Mouse (Mus musculus): Measurements from ENCODE around the gene Nfkb1. TPM values are rescaled to one million over a fixed set of nuclear protein-coding genes. Genes with fewer than 3 reads are reported as not detected.

Nfkb1 gene
- total RNA-seq, 4 experiments from 2014 or later, result 30.5 to 35.1 (median 32.8) TPM

DNA sequence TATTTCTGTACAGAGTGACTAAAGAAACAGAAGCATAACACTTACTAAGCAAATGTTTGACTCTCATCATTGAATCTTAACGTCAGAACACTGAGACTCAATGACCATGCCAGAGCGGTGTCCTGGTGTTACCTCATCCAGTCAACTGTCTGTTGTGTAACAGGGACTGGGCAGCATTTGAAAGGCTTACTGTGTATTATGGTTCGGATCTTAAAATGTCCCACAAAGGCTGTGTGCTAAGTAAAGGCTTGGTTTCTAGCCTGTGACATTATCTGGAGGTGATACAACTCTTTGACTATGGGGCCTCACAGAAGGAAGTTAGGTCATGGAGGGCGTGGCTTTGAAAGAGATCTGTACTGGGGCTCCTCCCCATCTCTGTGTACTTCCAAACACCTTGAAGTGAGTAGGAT, 104.9 kb downstream of the Nfkb1 start:
- peak; percentile 65 for DNase-seq (ENCODE audit: low spot score)

DNA sequence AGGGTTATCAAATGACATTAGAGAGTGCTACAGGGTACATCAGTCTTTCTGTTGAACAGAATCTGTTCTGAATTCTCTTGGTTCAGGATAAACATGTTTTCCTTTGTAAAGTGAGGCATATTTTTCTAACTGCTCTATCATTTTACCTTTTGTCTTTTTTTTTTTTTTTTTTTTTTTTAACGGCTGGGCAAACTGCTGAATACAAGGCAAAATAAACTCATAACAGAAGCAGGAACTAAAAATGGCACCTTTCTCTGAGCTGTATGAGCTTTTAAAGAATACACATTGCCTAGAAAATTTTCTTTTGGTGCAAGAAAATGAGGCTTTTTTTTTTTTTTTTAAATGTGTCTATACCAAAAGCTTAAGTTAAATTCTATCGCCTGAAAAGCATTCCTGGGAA, 105.3 kb downstream of the Nfkb1 start:
- no peak for DNase-seq (ENCODE audit: low spot score)

DNA sequence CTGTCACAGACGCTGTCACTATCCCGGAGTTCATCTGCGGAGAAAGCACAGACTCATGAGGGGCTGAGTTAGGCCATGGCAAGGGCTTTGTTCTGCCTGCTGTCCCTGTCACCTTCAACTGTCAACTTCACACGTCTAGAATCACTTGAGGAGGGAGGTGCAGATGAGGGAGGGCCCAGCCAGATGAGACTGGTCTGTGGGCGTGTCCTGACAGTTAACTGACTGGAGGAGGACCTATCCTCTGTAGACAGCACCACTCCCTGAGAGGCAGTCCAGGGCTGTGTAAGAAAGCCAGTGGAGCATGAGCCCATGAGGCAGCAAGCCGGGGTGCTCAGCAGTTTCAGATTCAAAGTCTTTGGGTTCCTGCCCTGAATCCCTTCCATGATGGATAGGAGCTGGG, 105.9 kb downstream of the Nfkb1 start:
- DNase-seq (ENCODE audit: low spot score), result peak; percentile 56

DNA sequence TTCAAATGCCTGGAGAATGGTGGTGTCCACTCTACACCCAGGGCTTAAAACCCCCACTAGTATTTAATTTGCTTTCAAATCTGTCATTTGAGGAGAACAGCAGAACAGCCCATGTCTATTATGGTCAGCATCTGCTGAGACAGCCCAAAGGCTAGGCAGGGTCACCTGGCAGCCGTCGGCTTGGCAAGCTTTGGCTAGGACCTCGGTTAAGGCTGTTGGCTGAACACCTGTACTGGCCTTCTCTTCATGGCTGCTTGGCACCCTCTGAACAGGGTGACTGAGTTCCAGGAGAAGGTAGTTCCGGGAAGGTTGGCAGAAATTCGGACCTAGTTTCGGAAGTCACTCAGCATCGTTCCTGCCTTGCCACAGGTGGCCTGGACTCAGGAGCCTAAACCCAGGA, 109.1 kb downstream of the Nfkb1 start:
- no peak for DNase-seq (ENCODE audit: low spot score)

DNA sequence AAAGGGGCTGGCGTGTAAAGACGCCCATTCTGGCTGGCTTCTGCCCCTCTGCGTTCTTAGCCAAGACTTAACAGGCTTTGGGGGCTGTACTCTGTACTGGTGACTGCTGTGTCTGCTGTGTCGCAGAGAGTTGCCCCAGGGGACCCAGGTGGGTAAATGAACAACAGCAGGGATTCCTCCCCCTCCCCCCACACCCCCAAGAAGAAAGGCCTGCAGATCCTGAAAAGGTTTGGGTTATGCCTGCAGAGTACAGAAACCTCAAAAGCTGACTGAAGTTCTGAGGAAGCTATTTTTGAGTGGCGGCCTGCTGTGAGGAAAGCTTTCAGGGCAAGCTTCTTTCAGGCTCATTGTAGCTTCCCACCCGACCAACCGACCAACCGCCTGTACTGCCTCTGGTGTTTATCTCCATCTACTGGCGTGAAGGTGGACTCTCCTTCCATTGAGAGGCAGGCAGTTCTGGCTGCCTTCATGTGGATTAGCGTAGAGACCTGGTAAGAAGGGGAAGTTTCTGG, 109.7 kb downstream of the Nfkb1 start:
- DNase-seq (ENCODE audit: low spot score), result peak; percentile 45

DNA sequence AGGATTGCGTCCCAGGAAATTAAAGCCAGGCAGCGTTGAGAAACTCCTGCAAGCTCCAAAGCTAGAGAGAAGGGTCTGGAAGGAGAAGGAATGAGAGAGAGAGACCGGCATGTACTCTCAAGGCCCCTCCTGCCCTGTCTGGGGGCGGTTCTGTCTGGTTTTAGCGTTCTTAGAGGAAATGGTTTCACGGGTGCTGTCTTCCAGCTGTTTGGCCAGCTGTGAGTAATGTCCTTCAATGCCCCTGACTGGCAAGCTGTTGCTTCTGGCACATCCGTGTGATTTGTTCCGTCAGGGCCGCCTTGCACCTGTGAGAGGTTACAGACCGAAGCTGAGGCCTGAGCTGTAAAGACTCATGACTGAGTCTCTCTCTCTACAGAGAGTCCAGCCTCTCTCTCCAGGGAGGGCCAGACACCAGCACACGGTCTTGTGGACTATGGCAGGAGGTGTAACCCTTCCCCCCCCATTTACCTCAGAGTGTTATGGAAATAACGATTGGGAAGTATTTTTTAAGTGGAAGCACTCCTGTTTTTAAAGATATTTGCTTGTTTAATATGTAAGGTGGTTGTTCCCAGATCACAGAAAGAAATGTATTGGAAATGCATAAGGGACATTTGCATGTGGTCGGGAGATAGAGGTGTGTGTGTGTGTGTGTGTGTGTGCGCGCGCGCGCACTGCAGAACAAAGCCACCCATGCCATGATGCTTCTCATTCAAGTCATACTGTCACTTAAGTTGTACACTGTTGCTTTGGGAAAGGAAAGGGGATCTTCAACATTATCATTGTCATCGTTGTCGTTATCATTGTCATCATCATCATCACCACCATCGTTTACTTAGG, 110.7 kb downstream of the Nfkb1 start:
- peak; percentile 55 for DNase-seq (ENCODE audit: low spot score)

DNA sequence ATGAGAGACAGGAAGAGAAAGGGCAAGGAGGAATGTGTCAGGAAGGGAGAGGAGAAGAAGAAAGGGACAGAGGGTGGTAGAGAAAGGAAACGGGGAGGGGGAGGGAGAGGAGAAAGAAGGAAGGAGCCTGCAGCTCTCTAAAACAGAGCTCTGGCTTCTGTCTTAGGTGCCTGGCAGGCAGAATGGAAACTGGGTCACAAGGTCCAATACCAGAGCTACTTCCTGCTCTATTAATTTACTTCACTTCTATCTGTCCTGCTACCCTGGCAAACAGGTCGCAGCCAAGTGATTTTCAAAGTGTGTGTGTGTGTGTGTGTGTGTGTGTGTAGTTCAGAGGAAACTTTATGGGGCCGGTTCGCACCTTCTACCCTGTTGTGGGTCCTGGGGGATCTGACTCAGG, 112.2 kb downstream of the Nfkb1 start:
- DNase-seq (ENCODE audit: low spot score), result no peak

DNA sequence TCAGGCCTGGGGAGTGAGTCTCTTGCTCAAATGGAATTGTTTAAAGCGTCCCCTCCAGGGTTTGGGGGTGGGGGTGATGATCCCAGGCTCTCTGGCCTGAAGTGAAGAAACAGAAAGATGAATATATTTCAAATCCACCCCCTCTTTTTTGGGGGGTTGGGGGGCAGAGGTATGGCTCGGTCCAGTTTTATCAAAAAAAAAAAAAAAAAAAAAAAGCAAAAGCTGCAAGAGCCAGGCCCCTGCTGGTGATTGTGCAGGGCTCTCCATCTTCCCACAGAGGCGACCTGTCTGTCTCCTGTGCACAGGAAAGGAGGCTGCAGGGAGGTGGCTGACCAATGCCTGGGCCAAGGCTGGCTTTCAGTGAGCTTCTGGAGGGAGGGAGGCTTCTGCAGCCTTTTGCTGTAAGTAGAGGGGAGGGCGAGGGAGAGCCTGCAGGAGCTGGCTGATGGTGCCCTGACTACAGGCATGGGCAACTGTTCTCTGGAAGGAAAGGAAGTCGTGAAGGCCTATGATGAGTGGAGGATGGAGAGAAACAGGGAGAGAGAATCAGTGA, 112.7 kb downstream of the Nfkb1 start:
- no peak for DNase-seq (ENCODE audit: low spot score)

DNA sequence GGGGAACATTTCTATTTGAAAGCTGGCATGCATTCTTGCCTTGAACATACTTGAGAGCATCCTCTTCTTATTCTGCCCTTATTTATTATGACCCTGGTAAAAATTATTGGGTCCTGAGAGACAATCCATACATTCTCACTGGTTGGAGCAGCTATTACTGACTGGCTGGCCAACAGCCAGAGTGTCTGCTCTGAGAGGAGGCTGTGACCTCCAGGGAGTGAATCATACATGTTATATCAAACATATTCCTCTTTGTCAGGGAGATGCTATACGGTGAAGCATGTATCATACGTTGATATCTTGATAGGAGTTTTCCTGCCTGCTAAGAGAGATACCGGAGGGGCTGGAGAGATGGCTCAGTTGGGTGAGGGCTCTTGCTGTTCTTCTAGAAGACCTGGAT, 116.2 kb downstream of the Nfkb1 start:
- no peak for DNase-seq (ENCODE audit: low spot score)

DNA sequence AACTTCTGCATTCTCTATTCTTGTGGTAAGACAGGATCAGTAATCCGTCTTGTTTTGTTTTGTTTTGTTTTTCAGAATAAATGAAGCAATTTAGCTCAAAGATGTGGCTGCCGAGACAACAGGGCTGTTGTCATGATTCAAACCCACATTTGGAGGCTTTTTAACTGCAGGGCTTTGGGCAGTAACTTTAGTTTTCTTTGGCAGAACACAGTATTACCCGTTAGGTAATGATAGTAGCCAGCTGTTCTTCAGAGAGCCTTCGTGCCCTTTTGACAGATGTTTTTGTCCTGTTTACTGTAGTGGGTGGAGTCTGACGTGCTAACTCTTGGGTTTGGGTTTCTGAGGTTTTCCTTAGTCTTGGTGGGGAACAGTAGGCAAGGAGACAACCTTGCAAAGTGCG, 118.3 kb downstream of the Nfkb1 start:
- DNase-seq (ENCODE audit: low spot score), result peak; percentile 71

DNA sequence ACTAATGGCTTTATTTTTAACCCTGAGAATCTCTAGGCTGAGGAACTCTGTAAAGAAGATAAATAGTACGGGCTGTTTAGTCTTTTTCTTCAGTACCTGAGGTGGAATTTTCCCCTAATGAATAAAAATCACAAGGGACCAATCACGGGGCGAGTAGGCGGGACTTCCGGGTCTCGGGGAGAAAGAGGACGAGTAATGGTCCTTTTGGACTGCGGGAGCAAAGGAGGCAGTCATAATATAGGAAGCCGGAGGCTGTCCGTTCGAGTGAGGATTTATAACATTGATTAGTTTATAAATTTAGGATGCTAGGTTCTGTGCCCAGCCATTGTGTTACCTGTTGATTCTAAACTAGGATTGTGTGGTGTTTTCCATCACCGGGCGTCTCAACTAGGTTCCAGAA, 119.8 kb downstream of the Nfkb1 start:
- no peak for DNase-seq (ENCODE audit: low spot score)

DNA sequence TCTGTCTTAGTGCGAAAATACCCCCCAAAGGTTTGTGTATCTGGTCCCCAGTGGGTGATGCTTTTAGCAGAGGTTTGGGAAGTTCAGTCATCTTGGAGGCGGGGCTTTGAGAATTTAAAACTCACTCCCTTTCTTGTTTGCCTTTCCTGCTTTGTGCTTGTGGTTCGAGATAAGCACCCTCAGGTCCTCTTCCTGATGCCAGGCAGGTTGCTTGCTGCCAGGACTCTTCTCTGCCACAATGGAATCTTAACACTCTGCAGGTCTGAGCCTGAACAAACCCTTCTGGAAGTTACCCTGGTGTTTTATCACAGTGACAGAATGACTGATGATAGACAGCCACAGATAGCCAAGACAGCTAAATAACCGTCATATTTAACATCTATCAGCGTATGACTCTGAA, 122.7 kb downstream of the Nfkb1 start:
- DNase-seq (ENCODE audit: low spot score), result no peak

DNA sequence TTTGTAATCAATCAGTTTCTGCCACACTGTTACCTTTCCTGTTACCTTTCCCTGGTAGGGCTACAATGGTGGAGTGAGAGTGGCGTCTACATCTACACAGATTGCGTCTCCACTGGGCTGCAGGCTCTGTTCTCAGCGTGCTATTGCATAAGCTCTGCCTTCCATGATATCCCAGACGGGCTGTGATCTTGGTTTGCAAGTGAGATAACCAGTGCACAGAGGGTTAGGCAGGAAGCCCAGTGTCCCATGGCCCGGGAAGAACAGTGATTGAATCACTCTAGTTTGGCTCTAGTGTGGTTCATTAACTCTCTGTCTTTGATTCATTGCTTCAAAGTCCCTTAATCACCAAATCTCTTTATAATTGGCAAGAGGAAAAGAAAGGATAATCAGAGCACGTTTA, 123.5 kb downstream of the Nfkb1 start:
- DNase-seq (ENCODE audit: low spot score), result peak; percentile 62

DNA sequence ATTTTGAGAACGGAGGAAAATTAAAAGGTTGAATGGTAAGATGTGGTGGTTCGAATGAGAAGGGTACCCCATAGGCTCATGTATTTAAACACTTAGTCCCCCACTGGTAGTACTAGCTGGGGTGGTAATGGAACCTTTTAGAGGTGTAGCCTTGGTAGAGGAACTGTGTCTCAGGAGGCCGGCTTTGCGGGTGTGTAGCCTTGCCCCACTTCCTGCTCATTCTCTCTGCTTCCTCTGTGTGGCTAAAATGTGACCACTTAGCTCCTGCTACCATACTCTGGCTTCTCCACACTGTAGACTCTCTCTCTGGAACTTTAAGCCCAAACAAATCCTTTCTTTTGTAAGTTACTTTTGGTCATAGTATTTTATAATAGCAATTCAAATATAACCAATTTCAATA, 126.0 kb downstream of the Nfkb1 start:
- no peak for DNase-seq (ENCODE audit: low spot score)

DNA sequence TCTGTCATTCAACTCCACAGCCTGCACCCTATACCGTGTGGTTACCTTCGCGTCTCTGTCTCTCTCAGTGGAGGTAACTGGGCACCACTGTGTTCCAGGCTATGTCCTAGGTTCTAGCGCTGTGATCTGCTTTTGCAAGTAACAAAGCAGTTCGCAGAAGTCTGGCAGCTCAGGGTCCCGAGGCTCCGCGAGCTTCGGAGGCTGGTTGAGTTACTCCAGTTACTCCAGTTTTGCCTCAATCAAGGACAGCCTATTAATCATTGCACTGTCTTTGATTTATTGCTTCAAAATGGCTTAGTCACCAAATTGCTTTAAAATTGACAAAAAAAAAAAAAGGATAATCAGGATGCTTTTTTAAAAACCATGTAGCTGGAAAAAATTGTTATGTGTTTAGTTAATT, 126.6 kb downstream of the Nfkb1 start:
- no peak for DNase-seq (ENCODE audit: low spot score)

DNA sequence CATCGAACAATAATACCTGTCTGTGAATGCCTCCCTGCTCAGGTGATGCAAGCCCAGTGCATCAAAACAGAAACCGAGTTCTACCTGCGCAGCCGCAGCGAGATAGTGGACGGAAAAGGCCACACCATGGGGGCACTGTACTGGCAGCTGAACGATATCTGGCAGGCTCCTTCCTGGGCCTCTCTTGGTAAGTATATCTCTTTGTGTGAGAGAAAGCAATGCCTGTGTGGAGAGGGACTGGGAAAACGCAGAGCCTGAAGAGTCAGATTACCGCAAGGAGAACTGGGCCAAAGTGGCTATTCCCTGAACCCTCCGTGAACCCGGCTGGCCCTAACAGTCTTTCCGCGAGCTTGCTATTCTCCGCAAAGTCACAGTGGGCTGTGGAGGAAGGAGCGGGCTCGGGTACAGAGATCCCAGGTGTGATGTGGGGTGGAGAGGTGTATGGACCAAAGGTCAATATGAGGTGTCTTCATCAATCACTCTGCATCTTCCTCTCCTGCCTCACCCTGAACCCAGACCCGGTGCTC, 128.1 kb downstream of the Nfkb1 start:
- no peak for DNase-seq (ENCODE audit: low spot score)

DNA sequence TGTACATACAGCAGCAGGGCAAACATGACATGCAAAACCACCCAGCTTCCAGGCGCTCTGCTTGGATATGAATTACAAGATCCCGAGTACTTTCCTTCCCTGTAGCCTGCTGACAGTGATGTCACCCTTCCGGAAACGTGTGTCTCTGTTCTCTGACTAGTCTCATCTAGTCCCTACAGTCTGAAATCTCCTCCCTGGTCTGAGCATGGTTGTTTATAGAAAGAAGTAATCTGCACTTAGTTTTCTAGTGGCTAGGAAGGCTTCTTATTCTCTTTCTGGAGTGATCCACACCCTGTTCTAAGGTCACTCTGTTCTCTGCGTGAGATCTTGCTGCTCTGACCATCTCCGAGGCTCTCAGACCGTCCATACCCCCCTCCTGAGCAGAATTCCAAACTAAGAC, 129.3 kb downstream of the Nfkb1 start:
- no peak for DNase-seq (ENCODE audit: low spot score)

DNA sequence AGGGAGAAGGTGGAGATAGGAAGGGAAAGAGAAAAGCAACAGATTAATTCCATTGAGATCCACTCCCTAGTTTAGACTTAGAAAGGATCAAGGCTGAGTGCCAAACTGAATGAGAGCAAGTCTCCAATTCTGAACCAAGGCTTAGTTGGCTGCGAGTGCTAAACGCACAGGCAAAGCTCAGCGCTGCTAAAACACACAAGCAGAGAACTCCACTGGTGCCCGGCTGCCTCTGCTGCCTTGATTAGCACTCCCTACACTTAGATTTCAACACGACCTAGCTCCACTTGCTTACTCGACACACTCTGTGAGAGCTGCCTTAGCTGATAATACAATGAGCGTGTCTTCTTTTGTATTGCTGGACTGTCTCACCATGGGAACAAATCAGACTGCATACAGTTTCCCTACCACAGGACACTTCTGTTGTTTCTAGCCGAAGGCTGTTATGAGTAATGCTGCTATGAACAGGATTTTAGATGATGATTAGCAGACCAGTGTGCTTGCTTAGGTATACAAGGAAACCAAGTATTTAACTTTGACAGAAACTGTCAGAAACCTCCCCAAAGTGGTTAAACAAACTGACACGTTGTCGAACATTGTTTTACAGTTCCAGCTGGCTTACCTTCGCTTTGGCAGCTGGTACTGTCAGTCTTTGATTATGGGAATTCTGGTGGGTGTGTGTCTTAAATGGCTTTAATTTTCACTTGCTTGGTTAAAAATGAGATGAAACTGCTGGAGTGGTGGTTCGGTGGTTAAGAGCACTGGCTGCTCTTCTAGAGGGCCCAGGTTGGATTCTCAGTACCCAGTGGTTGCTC, 134.3 kb downstream of the Nfkb1 start:
- DNase-seq (ENCODE audit: low spot score), result no peak

DNA sequence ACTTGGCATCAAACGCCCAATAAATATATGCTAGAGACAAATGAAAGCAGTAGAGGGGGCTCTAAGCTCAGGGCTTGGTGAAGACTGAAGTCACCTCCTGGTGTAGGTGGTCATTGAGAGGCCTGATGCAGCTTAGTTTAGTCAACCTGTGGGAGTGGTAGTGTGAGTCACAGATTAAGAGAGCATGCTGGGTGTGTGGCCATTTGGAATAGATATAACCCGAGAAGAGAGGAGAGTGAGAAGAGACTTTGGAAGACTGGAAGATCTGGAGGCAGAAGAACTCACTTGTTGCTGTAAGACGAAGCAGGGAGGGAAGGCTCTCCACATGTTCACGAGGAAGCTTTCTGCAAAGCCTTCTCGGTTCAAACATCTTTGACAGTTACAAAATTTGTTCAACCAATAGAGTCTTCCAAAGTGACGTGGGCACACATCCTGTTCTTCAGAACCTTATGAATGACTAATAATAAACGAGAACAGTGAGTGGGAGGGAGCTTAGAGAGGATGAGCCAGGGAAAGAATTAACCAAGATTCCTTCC, 135.2 kb downstream of the Nfkb1 start:
- DNase-seq (ENCODE audit: low spot score), result peak; percentile 36

DNA sequence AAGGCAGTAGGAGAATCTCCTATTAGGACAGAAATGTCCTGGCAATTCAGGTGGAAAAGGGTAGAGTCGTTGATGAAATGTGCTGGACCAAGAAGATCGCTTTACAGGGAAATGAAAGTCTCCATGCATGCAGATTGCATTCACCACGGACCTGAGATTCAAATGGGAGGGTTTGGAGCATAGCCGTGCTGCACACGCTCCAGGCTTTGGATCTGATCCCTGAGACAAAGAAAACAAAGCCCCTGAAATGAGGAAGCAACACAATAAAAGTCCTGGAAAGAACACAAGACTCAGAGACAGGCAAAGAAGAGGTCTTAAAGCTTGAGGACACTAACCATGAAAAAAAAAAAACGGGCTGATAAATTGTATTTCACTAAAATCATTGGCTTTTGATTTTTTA, 136.2 kb downstream of the Nfkb1 start:
- no peak for DNase-seq (ENCODE audit: low spot score)

DNA sequence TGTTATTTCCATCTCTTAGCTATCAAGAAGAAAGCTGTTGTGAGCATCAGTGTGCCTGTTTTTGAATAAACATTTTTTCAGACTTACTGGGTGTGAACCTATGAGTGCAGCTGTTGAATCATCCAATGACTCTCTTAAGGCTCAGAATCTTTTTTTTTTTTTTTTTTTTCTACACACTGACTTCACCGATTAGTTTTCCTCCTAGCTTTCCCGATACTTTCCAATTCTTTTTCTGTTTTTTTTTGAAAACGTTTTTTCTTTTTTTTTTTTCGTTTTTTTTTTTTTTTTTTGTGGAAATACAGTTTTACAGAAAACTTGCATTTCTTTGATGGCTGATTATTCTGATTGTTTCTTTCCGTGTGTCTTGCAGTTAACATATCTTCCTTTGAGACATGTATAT, 138.5 kb downstream of the Nfkb1 start:
- DNase-seq (ENCODE audit: low spot score), result no peak

DNA sequence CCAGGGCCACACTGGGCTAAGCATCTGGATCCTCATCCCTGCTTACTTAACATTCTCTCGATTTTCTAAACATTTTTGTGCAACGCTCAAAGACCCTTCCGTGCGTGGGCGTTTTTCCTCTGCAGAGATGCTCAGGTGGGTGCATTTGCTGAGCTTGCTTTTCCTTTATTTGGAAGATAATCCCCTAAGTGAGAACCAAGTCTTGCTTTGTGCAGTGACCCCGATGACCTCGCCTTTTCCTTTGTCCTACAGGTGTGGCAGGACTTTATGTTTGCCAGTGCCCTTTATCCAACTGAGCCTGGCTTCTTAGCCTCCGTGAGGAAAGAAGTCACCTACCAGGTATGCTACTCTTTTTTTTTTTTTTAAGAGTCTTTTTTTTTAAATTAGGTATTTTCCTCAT, 144.0 kb downstream of the Nfkb1 start:
- DNase-seq (ENCODE audit: low spot score), result no peak

Data from heart, adult 8-10 months (tissue).